Mouse (Mus musculus) ES-E14 (cell line): ENCODE results near the gene Acaa1a. TPM values are rescaled to one million over a fixed set of nuclear protein-coding genes. Genes with fewer than 3 reads are reported as not detected.

Source experiments
- DNase-seq: peaks from one replicate; pipeline ENCODE4 v3.0.0-alpha.2; 2013; ENCODE audit warnings: low read depth, low spot score
- H3K27ac ChIP-seq: 2 replicates; pipeline ENCODE4 v1.5.1; 2012; ENCODE audit warnings: low read depth, mild to moderate bottlenecking, low read length, moderate library complexity, mixed read lengths; ENCODE audit not compliant: poor library complexity, insufficient read depth, severe bottlenecking
- H3K36me3 ChIP-seq: 2 replicates; pipeline ENCODE4 v1.6.1; 2012; ENCODE audit warnings: mild to moderate bottlenecking, low read length, moderate library complexity, mixed read lengths; ENCODE audit not compliant: control insufficient read depth, poor library complexity, insufficient read depth, severe bottlenecking
- H3K4me1 ChIP-seq, 2 experiments: fragments of 150-350 bp in 1 of 2; sonication (generic) in 1 of 2; 2 replicates each; pipeline ENCODE4 v1.6.1; 2012; ENCODE audit warnings: low read length in 2 of 2, mild to moderate bottlenecking in 1 of 2, mixed read lengths in 1 of 2; ENCODE audit not compliant: control insufficient read depth in 2 of 2, insufficient read depth in 2 of 2, poor library complexity in 1 of 2
- H3K4me3 ChIP-seq, 2 experiments: fragments of 150-350 bp in 1 of 2; sonication (generic) in 1 of 2; 2 replicates each; pipeline ENCODE4 v1.5.1; 2012; ENCODE audit warnings: low read length in 2 of 2, low read depth in 1 of 2, mild to moderate bottlenecking in 1 of 2, mixed read lengths in 1 of 2; ENCODE audit not compliant: insufficient read depth in 1 of 2, poor library complexity in 1 of 2, severe bottlenecking in 1 of 2
- H3K9ac ChIP-seq: 2 replicates; pipeline ENCODE4 v1.6.1; 2012; ENCODE audit warnings: low read depth, mild to moderate bottlenecking, low read length, mixed read lengths; ENCODE audit not compliant: poor library complexity, insufficient read depth, severe bottlenecking
- H3K9me3 ChIP-seq: fragments of 150-350 bp; sonication (generic); 2 replicates; pipeline ENCODE4 v1.6.1; 2012; ENCODE audit warnings: low read depth, mild to moderate bottlenecking, low read length; ENCODE audit not compliant: control insufficient read depth, insufficient read depth
- CHD2 ChIP-seq: IDR thresholded peaks from 2 replicates; pipeline ENCODE4 v1.6.1; 2014; ENCODE audit warnings: mild to moderate bottlenecking, low read depth, low read length, inconsistent platforms
- HCFC1 ChIP-seq: IDR thresholded peaks from 2 replicates; pipeline ENCODE4 v1.6.1; 2012; ENCODE audit warnings: low read length, inconsistent platforms, borderline replicate concordance; ENCODE audit not compliant: insufficient read depth
- MAFK ChIP-seq: IDR thresholded peaks from 2 replicates; pipeline ENCODE4 v1.6.1; 2014; ENCODE audit warnings: mild to moderate bottlenecking, low read depth, low read length, inconsistent platforms; ENCODE audit not compliant: insufficient read depth
- ZC3H11A ChIP-seq: IDR thresholded peaks from 2 replicates; pipeline ENCODE4 v1.6.1; 2012; ENCODE audit warnings: low read depth, mild to moderate bottlenecking, inconsistent platforms, low read length, borderline replicate concordance
- ZNF384 ChIP-seq: IDR thresholded peaks from 2 replicates; pipeline ENCODE4 v1.6.1; 2012; ENCODE audit warnings: low read depth, low read length, inconsistent platforms
- in situ Hi-C, 2 experiments: fragments of 600-800 bp; cut with MboI; formaldehyde crosslinking; loops; one replicate each; pipeline ENCODE4 v1.15.1; 2025; ENCODE audit warnings: low sequenced_read_pairs in 2 of 2, inconsistent platforms in 1 of 2; ENCODE audit not compliant: unreplicated experiment in 2 of 2
- total RNA-seq: library from RNA; depleted of rRNA; stranded (reverse); fragments of 300-350 nt; gene quantifications from 2 replicates; pipeline ENCODE4 v1.2.3, GENCODE M21; 2012

Acaa1a gene
- total RNA-seq, 1 experiment, result 54.9 TPM

DNA sequence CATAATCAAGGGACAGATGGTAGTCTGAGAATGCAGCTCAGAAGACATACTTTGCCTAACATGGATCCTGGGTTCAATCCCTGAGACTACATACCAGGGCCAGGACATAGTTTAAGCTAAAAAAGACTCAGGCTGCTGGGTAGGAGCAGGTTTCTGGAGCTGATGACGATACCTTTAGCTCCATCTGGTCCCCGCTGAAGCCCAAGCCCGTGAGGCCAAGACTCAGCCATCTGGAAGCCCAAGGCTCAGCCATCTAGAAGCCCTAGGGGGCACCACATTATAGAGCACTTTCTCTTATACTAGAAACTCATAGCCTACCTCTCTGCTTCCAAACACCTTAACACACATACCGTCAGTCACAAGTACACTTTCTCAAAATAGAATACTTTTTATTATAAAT lies 3.9 kb upstream of the Acaa1a start:
- Histone ChIP-seq H3K27ac (no peak overlapping the region), H3K9me3 (no peaks in the 10 kb centered on the region), H3K9ac (no peak overlapping the region), H3K4me3 (no peak overlapping the region), H3K36me3 (no peaks in the 10 kb centered on the region), H3K4me1 (peaks cover 0 to 13% of the 10 kb centered on the region in 2 experiments; a peak in 1 of 4 replicates)
- in situ Hi-C loops, result no loop called here
- TF ChIP-seq MAFK (no peak), ZNF384 (no peak), HCFC1 (no peak), CHD2 (no peak), ZC3H11A (no peak)
- no peak for DNase-seq

DNA sequence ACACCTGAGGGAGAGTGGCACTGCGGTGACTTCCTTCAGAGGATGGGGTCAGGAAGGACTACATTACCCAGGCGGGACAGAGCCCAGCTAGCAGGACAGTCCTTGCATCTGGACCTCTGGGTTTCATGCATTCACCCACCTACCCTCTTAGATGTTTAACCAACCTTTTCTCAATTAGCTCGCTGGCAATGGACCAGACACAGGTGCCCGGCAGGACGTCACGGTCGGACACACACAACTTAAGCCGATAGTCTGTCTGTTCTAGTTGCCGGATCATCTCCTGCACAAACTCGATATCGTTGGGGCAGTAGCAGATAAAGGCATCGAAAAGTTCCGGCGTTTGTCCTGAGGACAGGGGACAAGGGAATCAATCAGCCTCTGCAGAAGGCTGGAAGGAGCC lies 1.6 kb upstream of the Acaa1a start:
- Histone ChIP-seq H3K36me3 (peaks cover 2% of the 10 kb centered on the region; the same call in 1 of the 2 replicates), H3K4me1 (peaks cover 3 to 19% of the 10 kb centered on the region in 2 experiments; a peak in 2 of 4 replicates), H3K27ac (no peak overlapping the region), H3K4me3 (no peak overlapping the region), H3K9ac (no peak overlapping the region), H3K9me3 (no peaks in the 10 kb centered on the region)
- TF ChIP-seq HCFC1, result no peak
- no peak for TF ChIP-seq ZNF384
- no peak for TF ChIP-seq CHD2
- in situ Hi-C loops, result no loop called here
- no peak for DNase-seq

DNA sequence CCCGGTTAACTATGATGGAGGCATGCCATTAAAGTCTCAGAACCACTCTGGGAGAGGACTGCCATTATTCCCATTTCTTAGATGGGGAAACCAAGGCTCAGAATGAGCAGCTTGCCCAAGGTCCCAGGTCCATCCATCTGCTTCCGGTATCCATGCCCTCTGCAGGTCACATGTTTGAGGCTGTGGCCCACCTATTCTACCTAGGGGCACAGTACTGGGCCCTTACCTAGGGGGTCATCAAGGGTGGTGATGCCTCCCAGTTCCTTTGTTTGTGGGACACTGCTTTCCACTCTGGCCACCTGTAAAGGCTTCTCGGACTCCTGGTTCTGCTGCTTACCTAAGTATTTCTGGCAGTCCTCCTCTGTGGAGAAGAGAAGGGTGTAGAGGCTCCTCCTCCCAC lies 1.1 kb upstream of the Acaa1a start:
- H3K4me1 ChIP-seq, result peaks cover 3 to 19% of the 10 kb centered on the region in 2 experiments; a peak in 2 of 4 replicates
- H3K4me3 ChIP-seq, result no peak overlapping the region
- peaks cover 3% of the 10 kb centered on the region; the same call in 1 of the 2 replicates for H3K36me3 ChIP-seq
- no peaks in the 10 kb centered on the region for H3K9me3 ChIP-seq
- DNase-seq, result no peak
- TF ChIP-seq ZC3H11A (no peak), ZNF384 (no peak), HCFC1 (no peak), MAFK (no peak), CHD2 (no peak)
- no peak overlapping the region for H3K9ac ChIP-seq
- no peak overlapping the region for H3K27ac ChIP-seq
- in situ Hi-C loops, result no loop called here

DNA sequence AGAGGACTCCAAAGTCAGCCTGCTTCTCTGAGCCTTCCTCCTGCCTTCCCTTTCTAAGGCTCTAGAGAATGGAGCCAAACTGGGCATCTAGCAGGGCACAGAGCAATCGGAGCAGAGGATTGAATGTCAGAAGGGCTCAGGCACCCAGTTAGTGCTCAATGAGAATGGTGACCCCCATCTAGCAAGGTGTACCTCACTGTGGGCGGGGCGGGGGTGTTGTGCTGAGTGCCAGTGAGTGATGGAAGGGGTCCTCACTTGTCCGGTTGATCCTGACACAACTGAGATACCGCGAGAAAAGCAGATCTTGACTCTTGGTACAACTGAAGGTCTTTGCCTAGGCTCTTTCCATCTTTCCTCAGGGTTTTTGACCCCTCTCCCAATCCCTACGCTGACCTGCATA lies 370 bp upstream of the Acaa1a start:
- in situ Hi-C loops, result no loop called here

DNA sequence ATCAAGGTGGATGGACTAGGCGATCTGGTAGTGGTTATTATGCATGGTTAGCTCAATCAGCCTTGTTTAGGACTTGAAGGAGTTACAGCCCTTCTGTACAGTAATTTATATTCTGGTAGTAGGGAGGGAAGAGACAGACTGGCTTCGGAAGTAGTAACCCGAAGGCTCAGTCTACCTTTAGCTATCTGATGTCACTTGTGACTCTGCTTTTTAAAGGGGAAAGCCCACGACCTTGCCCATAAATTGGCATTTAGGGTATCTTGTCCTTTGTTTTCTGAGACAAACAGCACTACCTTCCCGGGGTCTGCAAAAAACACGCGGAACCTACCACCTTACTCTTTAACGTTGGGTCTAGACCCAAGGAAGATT lies 720 bp downstream of the Acaa1a start:
- Histone ChIP-seq H3K4me1 (peaks cover 3 to 14% of the 10 kb centered on the region in 2 experiments; a peak in 2 of 4 replicates), H3K9ac (peak overlapping the region; percentile 78), H3K4me3 (peak overlapping the region; percentile 68 to 81), H3K27ac (no peak overlapping the region), H3K36me3 (peaks cover 16% of the 10 kb centered on the region; the same call in 1 of the 2 replicates), H3K9me3 (no peaks in the 10 kb centered on the region)
- in situ Hi-C loops, result no loop called here
- DNase-seq, result no peak
- TF ChIP-seq ZC3H11A (no peak), MAFK (no peak), ZNF384 (no peak), CHD2 (no peak), HCFC1 (no peak)

More for the DNA sequence above, 370 bp upstream of the Acaa1a start:
- Histone ChIP-seq H3K4me1 (peaks cover 3 to 17% of the 10 kb centered on the region in 2 experiments; a peak in 2 of 4 replicates), H3K9me3 (no peaks in the 10 kb centered on the region), H3K4me3 (peak overlapping the region; percentile 68 to 81), H3K36me3 (peaks cover 9% of the 10 kb centered on the region; the same call in 1 of the 2 replicates), H3K9ac (peak overlapping the region; percentile 78; the same call in 1 of the 2 replicates), H3K27ac (0 out of 2 replicates have a peak overlapping the region, but pooled peaks have one; percentile 5)
- TF ChIP-seq ZNF384 (no peak), HCFC1 (no peak), ZC3H11A (no peak), CHD2 (no peak), MAFK (no peak)
- DNase-seq, result no peak
